Mouse (Mus musculus): ENCODE data around the gene Fcnb.

DNA sequence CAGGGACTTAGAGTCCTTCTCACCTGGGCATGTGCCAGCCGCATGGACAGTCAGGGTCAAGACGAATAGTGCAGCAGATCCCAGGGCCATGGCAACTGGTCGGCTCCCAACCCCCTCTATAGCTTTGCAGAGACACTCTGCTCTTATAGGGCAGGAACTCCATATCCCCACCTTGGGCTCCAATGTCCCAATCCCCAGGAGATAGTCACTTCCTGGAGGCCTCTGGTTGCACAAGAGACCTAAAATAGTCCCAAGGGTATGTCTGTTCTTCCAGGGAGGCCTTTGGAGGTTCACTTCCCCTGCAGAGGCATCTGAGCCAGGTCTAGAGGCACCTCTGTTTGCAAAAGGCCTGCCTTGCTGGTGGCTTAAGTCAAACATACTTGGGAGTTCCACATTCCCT lies at the start of gene Fcnb:
- TF ChIP-seq CTCF (IDR thresholded peaks at IDR 0.05; ENCODE audit: low read depth, low read length) (no peak), GATA1 (IDR thresholded peaks at IDR 0.05; ENCODE audit: borderline replicate concordance, low read length) (no peak)

All from G1E (cell line).